ENCODE assay signal across 8 mouse cellular contexts in genomic region chr19:8943047-8943446, GRCm38 (mm10). TPM values are rescaled to one million over a fixed set of nuclear protein-coding genes. Genes with fewer than 3 reads are reported as not detected.
DNase-seq lines count a peak whose midpoint lies in the region; ATAC-seq and TF ChIP-seq lines count a peak whose summit lies in the region.

No protein-coding gene starts in this region.

- WGBS in thymus, adult 2 months = 37% methylated on average over 2 of the region's 2 CpGs
- WGBS in liver, embryonic 11.5 days = 57% methylated on average over 2 of the region's 2 CpGs

- H3K9ac ChIP-seq in liver, embryonic 11.5 days (ENCODE audit: low read depth, low read length) = peak overlapping the region; percentile 99

- peaks cover 34% of the 10 kb centered on the region for H3K36me3 ChIP-seq in thymus, adult 2 months (ENCODE audit: control insufficient read depth, insufficient read depth, low read length)
- H3K36me3 ChIP-seq in liver, embryonic 11.5 days (ENCODE audit: control insufficient read depth, insufficient read depth, low read length) = peaks cover 35% of the 10 kb centered on the region

- H3K4me1 ChIP-seq in thymus, adult 2 months (replicated peaks; ENCODE audit: control insufficient read depth, insufficient read depth, low read length) = peaks cover 21% of the 10 kb centered on the region
- peaks cover 41% of the 10 kb centered on the region for H3K4me1 ChIP-seq in liver, embryonic 11.5 days (replicated peaks; ENCODE audit: control insufficient read depth, insufficient read depth, low read length)

- no peaks in the 10 kb centered on the region for H3K9me3 ChIP-seq in liver, embryonic 11.5 days (ENCODE audit: control insufficient read depth, low read length)

- intact Hi-C loops in gastrocnemius, adult 2 months (cut with DNase I) = no loop called here

- no peak for TF ChIP-seq CTCF in gastrocnemius, adult 2 months (IDR thresholded peaks at IDR 0.05)
- no peak for TF ChIP-seq CTCF in thymus, adult 2 months (IDR thresholded peaks at IDR 0.05; ENCODE audit: borderline replicate concordance, control insufficient read depth, extremely low read depth, insufficient read depth, low read length, poor library complexity)

- H3K27me3 ChIP-seq in thymus, adult 2 months (ENCODE audit: control insufficient read depth, insufficient read depth, low read length) = no peaks in the 10 kb centered on the region
- no peaks in the 10 kb centered on the region for H3K27me3 ChIP-seq in liver, embryonic 11.5 days (replicated peaks; ENCODE audit: control insufficient read depth, insufficient read depth, low read length)

- no peak for ATAC-seq in liver, embryonic 11.5 days (replicated peaks; ENCODE audit: low FRiP score)

- H3K4me2 ChIP-seq in liver, embryonic 11.5 days = peak overlapping the region; percentile 75

- no peak for DNase-seq in gastrocnemius, adult 2 months
- DNase-seq in gastrocnemius, adult 8-10 months (ENCODE audit: low spot score in 2 of 2) = no peak
- DNase-seq in thymus, adult 2 months = no peak
- no peak for DNase-seq in thymus, postnatal 25 days
- DNase-seq in liver, embryonic 11.5 days (ENCODE audit: low spot score) = no peak
- DNase-seq in right cerebral cortex, postnatal 4 days = no peak
- no peak for DNase-seq in cerebellum, adult 18-20 months
- no peak for DNase-seq in frontal cortex, adult 2 months (ENCODE audit: extremely low spot score in 1 of 2, low spot score in 1 of 2)

- H3K4me3 ChIP-seq in gastrocnemius, adult 2 months = peak overlapping the region; percentile 100
- peak overlapping the region; percentile 72 for H3K4me3 ChIP-seq in thymus, adult 2 months (ENCODE audit: control insufficient read depth, insufficient read depth, low read length)
- H3K4me3 ChIP-seq in liver, embryonic 11.5 days (ENCODE audit: low read depth, low read length) = peak overlapping the region; percentile 90

- no peak for TF ChIP-seq POLR2A in thymus, adult 2 months (IDR thresholded peaks at IDR 0.05; ENCODE audit: control insufficient read depth, extremely low read depth, insufficient read depth, low read length, poor library complexity)

- H3K27ac ChIP-seq in gastrocnemius, adult 2 months = peak overlapping the region; percentile 96
- peak overlapping the region; percentile 84 for H3K27ac ChIP-seq in thymus, adult 2 months (ENCODE audit: control insufficient read depth, insufficient read depth, low read length)
- peak overlapping the region; percentile 99 for H3K27ac ChIP-seq in liver, embryonic 11.5 days (ENCODE audit: low read depth, low read length)

RNA-seq across cellular contexts. Expression of gene Mta2, which starts 1.4 kb away (rescaled TPM):
- total RNA-seq in gastrocnemius, adult 2 months (2021) = 10 to 100 TPM; 23.5 to 27.2 TPM
- total RNA-seq in gastrocnemius, adult 8-10 months (2022) = 10 to 100 TPM; 21.0 to 25.7 (median 23.4) TPM
- 79.6 and 92.0 TPM in 2 replicates for polyA plus RNA-seq in thymus, adult 2 months (2012; rRNA removed)
- polyA plus RNA-seq in liver, embryonic 11.5 days (2014; fragmentation: Nextera tagmentation; extraction: Ambion mirVana) = 75.6 and 81.1 TPM in 2 replicates
- 27.6 and 31.0 TPM in 2 replicates for polyA plus RNA-seq in frontal cortex, adult 2 months (2012; rRNA removed)

RNA-seq across cellular contexts. Expression of gene Tut1, which starts 10.6 kb away (rescaled TPM):
- total RNA-seq in gastrocnemius, adult 2 months (2021) = 10 to 100 TPM in 1 of 2 experiments, 1 to 10 TPM in 1; 7.9 to 10.4 TPM
- total RNA-seq in gastrocnemius, adult 8-10 months (2022) = 10 to 100 TPM in 1 of 4 experiments, 1 to 10 TPM in 3; 7.8 to 11.8 (median 9.0) TPM
- polyA plus RNA-seq in thymus, adult 2 months (2012; rRNA removed) = 39.4 and 42.0 TPM in 2 replicates
- polyA plus RNA-seq in liver, embryonic 11.5 days (2014; fragmentation: Nextera tagmentation; extraction: Ambion mirVana) = 42.4 and 43.2 TPM in 2 replicates
- polyA plus RNA-seq in frontal cortex, adult 2 months (2012; rRNA removed) = 19.6 and 20.5 TPM in 2 replicates

RNA-seq across cellular contexts. Expression of gene Eml3, which starts 13.7 kb away (rescaled TPM):
- total RNA-seq in gastrocnemius, adult 2 months (2021) = 1 to 10 TPM; 3.4 to 6.2 TPM
- total RNA-seq in gastrocnemius, adult 8-10 months (2022) = 1 to 10 TPM; 3.5 to 4.7 (median 4.3) TPM
- 72.3 and 73.1 TPM in 2 replicates for polyA plus RNA-seq in thymus, adult 2 months (2012; rRNA removed)
- 22.6 and 26.1 TPM in 2 replicates for polyA plus RNA-seq in liver, embryonic 11.5 days (2014; fragmentation: Nextera tagmentation; extraction: Ambion mirVana)
- polyA plus RNA-seq in frontal cortex, adult 2 months (2012; rRNA removed) = 13.9 and 14.1 TPM in 2 replicates

RNA-seq across cellular contexts. Expression of gene Rom1, which starts 13.9 kb away (rescaled TPM):
- total RNA-seq in gastrocnemius, adult 2 months (2021) = 1 to 10 TPM; 7.3 TPM
- 1 to 10 TPM; 7.2 to 9.4 (median 8.7) TPM for total RNA-seq in gastrocnemius, adult 8-10 months (2022)
- 11.9 and 13.5 TPM in 2 replicates for polyA plus RNA-seq in thymus, adult 2 months (2012; rRNA removed)
- polyA plus RNA-seq in liver, embryonic 11.5 days (2014; fragmentation: Nextera tagmentation; extraction: Ambion mirVana) = 2.4 and 3.9 TPM in 2 replicates
- polyA plus RNA-seq in frontal cortex, adult 2 months (2012; rRNA removed) = 8.3 and 9.6 TPM in 2 replicates

RNA-seq across cellular contexts. Expression of gene B3gat3, which starts 22.9 kb away (rescaled TPM):
- total RNA-seq in gastrocnemius, adult 2 months (2021) = 10 to 100 TPM; 32.2 to 35.7 TPM
- 10 to 100 TPM; 36.8 to 39.0 (median 38.1) TPM for total RNA-seq in gastrocnemius, adult 8-10 months (2022)
- 102 and 106 TPM in 2 replicates for polyA plus RNA-seq in thymus, adult 2 months (2012; rRNA removed)
- 32.3 and 34.8 TPM in 2 replicates for polyA plus RNA-seq in liver, embryonic 11.5 days (2014; fragmentation: Nextera tagmentation; extraction: Ambion mirVana)
- polyA plus RNA-seq in frontal cortex, adult 2 months (2012; rRNA removed) = 190 and 210 TPM in 2 replicates
